Mouse (Mus musculus): ENCODE data around the gene AC141477.1. TPM values are rescaled to one million over a fixed set of nuclear protein-coding genes. Genes with fewer than 3 reads are reported as not detected.

The AC141477.1 gene
- polyA plus RNA-seq, 1 experiment from 2014 or later = 1.8 TPM

GRCm38 (mm10) chr10:76392596-76392995 is 47.6 kb downstream of the AC141477.1 start:
- no peak for ATAC-seq (ENCODE audit: extremely low read depth, insufficient number of reproducible peaks, low FRiP score, low TSS enrichment)
- Histone ChIP-seq H3K4me2 (no peak overlapping the region), H3K27me3 (replicated peaks) (no peaks in the 10 kb centered on the region), H3K4me1 (no peaks in the 10 kb centered on the region), H3K4me3 (no peak overlapping the region), H3K9me3 (no peaks in the 10 kb centered on the region), H3K36me3 (peaks cover 88% of the 10 kb centered on the region), H3K27ac (replicated peaks) (no peak overlapping the region), H3K9ac (no peak overlapping the region)
- 94% methylated on average over 12 of the region's 12 CpGs for WGBS

GRCm38 (mm10) chr10:76391786-76392185 is 48.5 kb downstream of the AC141477.1 start:
- Histone ChIP-seq H3K9ac (no peak overlapping the region), H3K4me2 (no peak overlapping the region), H3K27ac (replicated peaks) (no peak overlapping the region)

DNA sequence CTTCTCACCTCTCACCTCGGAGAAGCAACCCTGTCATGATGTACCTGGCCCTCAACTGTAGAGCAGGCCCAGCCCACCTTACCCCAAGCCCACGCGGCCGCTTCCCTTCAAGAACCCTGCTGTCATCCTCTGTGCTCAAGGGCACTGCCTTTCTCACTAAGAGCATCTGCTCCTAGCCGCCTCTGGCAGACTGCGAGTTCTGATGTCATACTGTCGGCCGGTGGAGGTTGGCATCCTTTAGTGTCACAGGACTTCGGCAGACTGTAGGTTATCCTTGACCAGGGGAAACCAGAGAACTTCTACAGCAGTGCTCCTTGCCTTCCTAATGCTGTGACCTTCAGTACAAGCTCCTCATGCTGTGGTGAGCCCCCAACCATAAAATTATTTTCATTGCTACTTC is 49.1 kb downstream of the AC141477.1 start:
- Histone ChIP-seq H3K9ac (no peak overlapping the region), H3K4me2 (no peak overlapping the region), H3K27ac (replicated peaks) (no peak overlapping the region), H3K4me1 (no peaks in the 10 kb centered on the region), H3K9me3 (no peaks in the 10 kb centered on the region), H3K36me3 (peaks cover 86% of the 10 kb centered on the region), H3K4me3 (no peak overlapping the region), H3K27me3 (replicated peaks) (no peaks in the 10 kb centered on the region)
- WGBS = 92% methylated on average over 9 of the region's 9 CpGs
- ATAC-seq (ENCODE audit: extremely low read depth, insufficient number of reproducible peaks, low FRiP score, low TSS enrichment) = no peak

More at GRCm38 (mm10) chr10:76391786-76392185, 48.5 kb downstream of the AC141477.1 start:
- Histone ChIP-seq H3K9me3 (no peaks in the 10 kb centered on the region), H3K36me3 (peaks cover 86% of the 10 kb centered on the region), H3K4me1 (no peaks in the 10 kb centered on the region), H3K4me3 (no peak overlapping the region), H3K27me3 (replicated peaks) (no peaks in the 10 kb centered on the region)
- ATAC-seq (ENCODE audit: extremely low read depth, insufficient number of reproducible peaks, low FRiP score, low TSS enrichment) = no peak
- 84% methylated on average over 9 of the region's 9 CpGs for WGBS

Other genes with a start within 250 kb of the AC141477.1 start
- gene Prmt2, start 202.6 kb downstream of the AC141477.1 start, polyA plus RNA-seq (2015; fragmentation: Nextera tagmentation; extraction: Ambion mirVana) = 50.9 and 57.4 TPM in 2 replicates
- gene S100b, start 186.6 kb downstream of the AC141477.1 start, polyA plus RNA-seq (2015; fragmentation: Nextera tagmentation; extraction: Ambion mirVana) = 0.16 and 0.42 TPM in 2 replicates
- gene Dip2a, start 95.2 kb downstream of the AC141477.1 start, polyA plus RNA-seq (2015; fragmentation: Nextera tagmentation; extraction: Ambion mirVana) = 7.5 and 8.1 TPM in 2 replicates
- gene Pcnt, start 2.3 kb upstream of the AC141477.1 start, polyA plus RNA-seq (2015; fragmentation: Nextera tagmentation; extraction: Ambion mirVana) = 9.6 and 9.7 TPM in 2 replicates
- not detected in 2 replicates for gene 2610028H24Rik, start 8.6 kb upstream of the AC141477.1 start, polyA plus RNA-seq (2015; fragmentation: Nextera tagmentation; extraction: Ambion mirVana)
- 32.1 and 32.8 TPM in 2 replicates for gene Mcm3ap, start 28.5 kb upstream of the AC141477.1 start, polyA plus RNA-seq (2015; fragmentation: Nextera tagmentation; extraction: Ambion mirVana)
- 4.8 and 5.2 TPM in 2 replicates for gene Ybey, start 28.7 kb upstream of the AC141477.1 start, polyA plus RNA-seq (2015; fragmentation: Nextera tagmentation; extraction: Ambion mirVana)
- 9.5 and 10.7 TPM in 2 replicates for gene Lss, start 91.1 kb upstream of the AC141477.1 start, polyA plus RNA-seq (2015; fragmentation: Nextera tagmentation; extraction: Ambion mirVana)
- not detected in 2 replicates for gene Spatc1l, start 121.8 kb upstream of the AC141477.1 start, polyA plus RNA-seq (2015; fragmentation: Nextera tagmentation; extraction: Ambion mirVana)
- 3.0 and 3.6 TPM in 2 replicates for gene Ftcd, start 135.2 kb upstream of the AC141477.1 start, polyA plus RNA-seq (2015; fragmentation: Nextera tagmentation; extraction: Ambion mirVana)
- gene Col6a2, start 183.2 kb upstream of the AC141477.1 start, polyA plus RNA-seq (2015; fragmentation: Nextera tagmentation; extraction: Ambion mirVana) = 47.1 and 51.6 TPM in 2 replicates